Mouse (Mus musculus) cerebellum, adult 2 months (tissue): ENCODE measurements around the gene Cerk. TPM values are rescaled to one million over a fixed set of nuclear protein-coding genes. Genes with fewer than 3 reads are reported as not detected.
A peak's percentile ranks its signal among the peaks of the same experiment; 100 is the strongest.

Experiments
- DNase-seq, 2 experiments: peaks; one replicate each; pipeline ENCODE4 v3.0.0; 2021
- H3K27ac ChIP-seq: fragments of 200-500 bp; 2 replicates; pipeline ENCODE4 v1.5.1; 2012; ENCODE audit warnings: low read length, control low read depth, inconsistent platforms; ENCODE audit not compliant: insufficient read depth
- H3K27me3 ChIP-seq: fragments of 200-500 bp; 2 replicates; pipeline ENCODE4 v1.6.1; 2012; ENCODE audit warnings: inconsistent platforms, mild to moderate bottlenecking, low read length, moderate library complexity; ENCODE audit not compliant: control insufficient read depth, insufficient read depth
- H3K4me1 ChIP-seq: fragments of 200-500 bp; 2 replicates; pipeline ENCODE4 v1.6.1; 2011; ENCODE audit warnings: low read length; ENCODE audit not compliant: control insufficient read depth, insufficient read depth
- H3K4me3 ChIP-seq: fragments of 200-500 bp; replicated peaks from 2 replicates; pipeline ENCODE3; 2011; ENCODE audit warnings: mild to moderate bottlenecking, low read depth, low read length, control low read depth; ENCODE audit not compliant: insufficient read depth
- CTCF ChIP-seq: fragments of 200-500 bp; IDR thresholded peaks from 2 replicates; pipeline ENCODE4 v1.5.1; 2011; ENCODE audit warnings: low read depth, mild to moderate bottlenecking, control low read depth, low read length, moderate library complexity, borderline replicate concordance; ENCODE audit not compliant: insufficient read depth
- POLR2A ChIP-seq: fragments of 200-500 bp; IDR thresholded peaks from 2 replicates; pipeline ENCODE4 v1.6.1; 2011; ENCODE audit warnings: low read length, control low read depth, borderline replicate concordance; ENCODE audit not compliant: insufficient read depth
- WGBS: fragments of 180-500 bp; shearing (Covaris S2); methylation state at CpG from one replicate; pipeline ENCODE4 v1.1.7; 2018; 5-methylcytosine and 5-hydroxymethylcytosine counted together
- polyA plus RNA-seq: library from polyadenylated mRNA; depleted of rRNA; stranded (reverse); fragments of >200 nt; gene quantifications from 2 replicates; pipeline ENCODE4 v1.2.3, GENCODE M21; 2012; rRNA removed

Gene Cerk
- 152 and 159 TPM in 2 replicates for polyA plus RNA-seq

GRCm38 (mm10) chr15:86185689-86186569 is at the start of gene Cerk:
Gene Cerk, minus strand, starts transcription at chr15:86186141.
- Histone ChIP-seq H3K4me1 (peaks cover 39% of the 10 kb centered on the region), H3K27ac (peak within 1 kb of the TSS; percentile 100), H3K4me3 (peak within 1 kb of the TSS; percentile 92), H3K27me3 (no peaks in the 10 kb centered on the region)
- 2% methylated on average over 43 of the region's 43 CpGs for WGBS
- DNase-seq: peak; percentile 90
- peak; percentile 69; the same call in 1 of the 2 replicates for TF ChIP-seq POLR2A
- TF ChIP-seq CTCF: peak; percentile 43; the same call in 1 of the 2 replicates

GRCm38 (mm10) chr15:86234517-86235441 is 48.8 kb upstream of the Cerk start:
- no peaks in the 10 kb centered on the region for H3K27me3 ChIP-seq
- 20% methylated on average over 22 of the region's 22 CpGs for WGBS
- TF ChIP-seq POLR2A (no peak), CTCF (no peak)
- H3K4me3 ChIP-seq: no peak overlapping the region
- peak overlapping the region; percentile 73 for H3K27ac ChIP-seq
- H3K4me1 ChIP-seq: peaks cover 48% of the 10 kb centered on the region
- DNase-seq: peak; percentile 75 to 78

GRCm38 (mm10) chr15:86234001-86234400 is 48.1 kb upstream of the Cerk start:
- Histone ChIP-seq H3K4me1 (peaks cover 51% of the 10 kb centered on the region), H3K4me3 (no peak overlapping the region), H3K27me3 (no peaks in the 10 kb centered on the region), H3K27ac (0 out of 2 replicates have a peak overlapping the region, but pooled peaks have one; percentile 73)
- WGBS: 86% methylated on average over 5 of the region's 5 CpGs
- TF ChIP-seq POLR2A: no peak
- TF ChIP-seq CTCF: no peak
- DNase-seq: no peak

- peak; percentile 4; the same call in 1 of the 2 replicates for TF ChIP-seq POLR2A
- no peak for TF ChIP-seq CTCF
- Histone ChIP-seq H3K4me1 (peaks cover 53% of the 10 kb centered on the region), H3K4me3 (peak overlapping the region; percentile 7), H3K27ac (peak overlapping the region; percentile 99), H3K27me3 (no peaks in the 10 kb centered on the region)
- WGBS: 8% methylated on average over 7 of the region's 7 CpGs
- peak; percentile 96 to 99 for DNase-seq
Measured at GRCm38 (mm10) chr15:86231831-86232512, 46.0 kb upstream of the Cerk start.

GRCm38 (mm10) chr15:86231170-86231569 is 45.2 kb upstream of the Cerk start:
- no peak for DNase-seq
- H3K4me1 ChIP-seq: peaks cover 58% of the 10 kb centered on the region
- WGBS: 53% methylated on average over 1 of the region's 1 CpGs
- no peak overlapping the region for H3K4me3 ChIP-seq
- TF ChIP-seq CTCF: no peak
- TF ChIP-seq POLR2A: no peak
- peak overlapping the region; percentile 99 for H3K27ac ChIP-seq
- no peaks in the 10 kb centered on the region for H3K27me3 ChIP-seq

GRCm38 (mm10) chr15:86229623-86230022 is 43.7 kb upstream of the Cerk start:
- no peak for DNase-seq
- TF ChIP-seq CTCF (no peak), POLR2A (no peak)
- Histone ChIP-seq H3K4me1 (peaks cover 61% of the 10 kb centered on the region), H3K27me3 (no peaks in the 10 kb centered on the region), H3K27ac (peak overlapping the region; percentile 83), H3K4me3 (no peak overlapping the region)
- WGBS: 69% methylated on average over 11 of the region's 11 CpGs

GRCm38 (mm10) chr15:86229088-86229487 is 43.1 kb upstream of the Cerk start:
- WGBS: 89% methylated on average over 8 of the region's 8 CpGs
- peaks cover 59% of the 10 kb centered on the region for H3K4me1 ChIP-seq
- peak overlapping the region; percentile 26; the same call in 1 of the 2 replicates for H3K27ac ChIP-seq
- no peaks in the 10 kb centered on the region for H3K27me3 ChIP-seq
- no peak for TF ChIP-seq CTCF
- TF ChIP-seq POLR2A: no peak
- H3K4me3 ChIP-seq: no peak overlapping the region
- DNase-seq: peak in 1 of 2 experiments; percentile 25
